Mouse (Mus musculus): ENCODE measurements around the gene Extl2. TPM values are rescaled to one million over a fixed set of nuclear protein-coding genes. Genes with fewer than 3 reads are reported as not detected.

Gene Extl2
- polyA plus RNA-seq, 2 experiments = 8.6 to 20.1 TPM

- no peak overlapping the region for H3K4me3 ChIP-seq (replicated peaks; ENCODE audit: low read length)
- ATAC-seq (ENCODE audit: low FRiP score, low read depth) = no peak
- H3K27ac ChIP-seq (replicated peaks; ENCODE audit: low read depth, low read length) = no peak overlapping the region
- no peaks in the 10 kb centered on the region for H3K4me1 ChIP-seq (ENCODE audit: control insufficient read depth, insufficient read depth, low read length)
- H3K4me2 ChIP-seq (replicated peaks; ENCODE audit: low read depth, low read length, severe bottlenecking) = no peak overlapping the region
- 76% methylated on average over 5 of the region's 5 CpGs for WGBS
- DNase-seq (ENCODE audit: low spot score) = no peak
- no peaks in the 10 kb centered on the region for H3K27me3 ChIP-seq (ENCODE audit: control insufficient read depth, insufficient read depth, low read length)
- H3K36me3 ChIP-seq (ENCODE audit: control insufficient read depth, insufficient read depth, low read length) = no peaks in the 10 kb centered on the region
- TF ChIP-seq POLR2A (IDR thresholded peaks at IDR 0.05; ENCODE audit: borderline replicate concordance, extremely low read depth, insufficient read depth, insufficient read length) = no peak
- no peak overlapping the region for H3K9ac ChIP-seq (ENCODE audit: low read depth, low read length, severe bottlenecking)
- H3K9me3 ChIP-seq (ENCODE audit: control insufficient read depth, low read length) = no peaks in the 10 kb centered on the region
These were observed 53.1 kb downstream of the Extl2 start for GRCm38 (mm10) chr3:116060320-116060719.

GRCm38 (mm10) chr3:116062141-116062540 lies 54.9 kb downstream of the Extl2 start:
- ATAC-seq (ENCODE audit: low FRiP score, low read depth) (no peak), DNase-seq (ENCODE audit: low spot score) (no peak)
- Histone ChIP-seq H3K9ac (ENCODE audit: low read depth, low read length, severe bottlenecking) (no peak overlapping the region), H3K9me3 (ENCODE audit: control insufficient read depth, low read length) (no peaks in the 10 kb centered on the region), H3K4me1 (ENCODE audit: control insufficient read depth, insufficient read depth, low read length) (no peaks in the 10 kb centered on the region), H3K4me2 (replicated peaks; ENCODE audit: low read depth, low read length, severe bottlenecking) (no peak overlapping the region), H3K4me3 (replicated peaks; ENCODE audit: low read length) (no peak overlapping the region), H3K27me3 (ENCODE audit: control insufficient read depth, insufficient read depth, low read length) (no peaks in the 10 kb centered on the region), H3K27ac (replicated peaks; ENCODE audit: low read depth, low read length) (no peak overlapping the region), H3K36me3 (ENCODE audit: control insufficient read depth, insufficient read depth, low read length) (no peaks in the 10 kb centered on the region)
- WGBS = 94% methylated on average over 2 of the region's 2 CpGs
- TF ChIP-seq POLR2A (IDR thresholded peaks at IDR 0.05; ENCODE audit: borderline replicate concordance, extremely low read depth, insufficient read depth, insufficient read length) = no peak

DNA sequence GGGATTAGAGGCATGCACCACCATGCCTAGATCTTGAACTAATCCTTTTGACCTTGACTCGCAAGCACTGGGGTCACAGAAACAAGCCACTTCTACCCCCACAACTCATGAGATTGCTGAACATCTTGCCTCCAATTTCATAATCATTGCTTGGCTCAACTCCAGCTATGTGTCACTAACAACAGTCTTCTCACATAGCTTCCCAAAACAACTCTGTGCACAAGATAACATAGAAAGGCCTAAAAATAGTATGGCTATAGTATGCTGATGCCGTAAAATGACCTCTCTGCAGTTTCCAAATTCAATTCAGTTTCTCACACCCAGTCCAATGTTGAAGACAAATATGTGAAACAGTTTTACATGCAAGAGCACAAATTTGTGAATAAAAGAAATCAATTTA lies 65.3 kb downstream of the Extl2 start:
- TF ChIP-seq POLR2A (IDR thresholded peaks at IDR 0.05; ENCODE audit: borderline replicate concordance, extremely low read depth, insufficient read depth, insufficient read length) = no peak
- no peaks in the 10 kb centered on the region for H3K27me3 ChIP-seq (ENCODE audit: control insufficient read depth, insufficient read depth, low read length)
- no peak overlapping the region for H3K4me3 ChIP-seq (replicated peaks; ENCODE audit: low read length)
- no peaks in the 10 kb centered on the region for H3K4me1 ChIP-seq (ENCODE audit: control insufficient read depth, insufficient read depth, low read length)
- ATAC-seq (ENCODE audit: low FRiP score, low read depth) = no peak
- H3K9ac ChIP-seq (ENCODE audit: low read depth, low read length, severe bottlenecking) = no peak overlapping the region
- no peak for DNase-seq (ENCODE audit: low spot score)
- WGBS = 88% methylated on average over 2 of the region's 2 CpGs
- no peaks in the 10 kb centered on the region for H3K9me3 ChIP-seq (ENCODE audit: control insufficient read depth, low read length)
- no peak overlapping the region for H3K27ac ChIP-seq (replicated peaks; ENCODE audit: low read depth, low read length)
- H3K36me3 ChIP-seq (ENCODE audit: control insufficient read depth, insufficient read depth, low read length) = no peaks in the 10 kb centered on the region
- H3K4me2 ChIP-seq (replicated peaks; ENCODE audit: low read depth, low read length, severe bottlenecking) = no peak overlapping the region

GRCm38 (mm10) chr3:116076739-116077138 lies 69.5 kb downstream of the Extl2 start:
- TF ChIP-seq POLR2A (IDR thresholded peaks at IDR 0.05; ENCODE audit: borderline replicate concordance, extremely low read depth, insufficient read depth, insufficient read length) = no peak
- 77% methylated on average over 2 of the region's 2 CpGs for WGBS
- Histone ChIP-seq H3K4me2 (replicated peaks; ENCODE audit: low read depth, low read length, severe bottlenecking) (no peak overlapping the region), H3K4me1 (ENCODE audit: control insufficient read depth, insufficient read depth, low read length) (0 out of 2 replicates have a peak, but pooled peaks cover 4% of the 10 kb centered on the region), H3K27ac (replicated peaks; ENCODE audit: low read depth, low read length) (no peak overlapping the region), H3K27me3 (ENCODE audit: control insufficient read depth, insufficient read depth, low read length) (no peaks in the 10 kb centered on the region), H3K9me3 (ENCODE audit: control insufficient read depth, low read length) (no peaks in the 10 kb centered on the region), H3K4me3 (replicated peaks; ENCODE audit: low read length) (no peak overlapping the region), H3K36me3 (ENCODE audit: control insufficient read depth, insufficient read depth, low read length) (no peaks in the 10 kb centered on the region), H3K9ac (ENCODE audit: low read depth, low read length, severe bottlenecking) (no peak overlapping the region)
- no peak for DNase-seq (ENCODE audit: low spot score)
- no peak for ATAC-seq (ENCODE audit: low FRiP score, low read depth)

DNA sequence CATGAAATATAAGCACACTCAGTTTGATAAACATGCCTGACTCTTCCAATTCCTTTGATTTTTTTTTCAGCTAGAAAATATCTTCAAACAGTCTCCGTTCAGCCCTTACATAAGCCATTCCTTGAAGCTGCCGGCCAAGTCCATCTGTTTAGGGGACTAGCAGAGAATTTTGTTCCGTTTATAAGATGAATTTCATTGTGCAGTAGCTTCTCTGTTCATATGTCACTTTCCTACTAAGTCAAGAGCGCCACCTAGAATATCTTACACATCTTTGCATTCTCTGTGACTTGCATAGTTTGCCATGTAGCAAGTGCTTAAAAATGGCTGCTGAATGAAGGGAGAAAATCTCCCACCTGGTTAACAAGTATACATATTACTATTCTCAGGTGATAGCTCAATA lies 71.2 kb downstream of the Extl2 start:
- no peak for ATAC-seq (ENCODE audit: low FRiP score, low read depth)
- no peak overlapping the region for H3K4me2 ChIP-seq (replicated peaks; ENCODE audit: low read depth, low read length, severe bottlenecking)
- WGBS = 77% methylated on average over 4 of the region's 4 CpGs
- no peak overlapping the region for H3K4me3 ChIP-seq (replicated peaks; ENCODE audit: low read length)
- H3K9ac ChIP-seq (ENCODE audit: low read depth, low read length, severe bottlenecking) = no peak overlapping the region
- H3K36me3 ChIP-seq (ENCODE audit: control insufficient read depth, insufficient read depth, low read length) = no peaks in the 10 kb centered on the region
- no peak overlapping the region for H3K27ac ChIP-seq (replicated peaks; ENCODE audit: low read depth, low read length)
- H3K27me3 ChIP-seq (ENCODE audit: control insufficient read depth, insufficient read depth, low read length) = no peaks in the 10 kb centered on the region
- H3K9me3 ChIP-seq (ENCODE audit: control insufficient read depth, low read length) = no peaks in the 10 kb centered on the region
- no peak for TF ChIP-seq POLR2A (IDR thresholded peaks at IDR 0.05; ENCODE audit: borderline replicate concordance, extremely low read depth, insufficient read depth, insufficient read length)
- 0 out of 2 replicates have a peak, but pooled peaks cover 4% of the 10 kb centered on the region for H3K4me1 ChIP-seq (ENCODE audit: control insufficient read depth, insufficient read depth, low read length)
- no peak for DNase-seq (ENCODE audit: low spot score)

Small RNA genes within 50 kb of the gene (microRNA-seq; reads per million reads assigned to microRNA genes)
- gene Mir669n = not detected

Other genes starting within 250 kb of the Extl2 start
- gene Dph5, start 119.6 kb upstream of the Extl2 start, polyA plus RNA-seq (2012; rRNA removed) = 10.6 and 13.0 TPM in 2 replicates
- 23.1 and 23.9 TPM in 2 replicates for gene Dph5, start 119.6 kb upstream of the Extl2 start, polyA plus RNA-seq (2014; fragmentation: Nextera tagmentation; extraction: Ambion mirVana)
- gene Slc30a7, start 56 bp upstream of the Extl2 start, polyA plus RNA-seq (2012; rRNA removed) = 34.3 and 38.1 TPM in 2 replicates
- gene Slc30a7, start 56 bp upstream of the Extl2 start, polyA plus RNA-seq (2014; fragmentation: Nextera tagmentation; extraction: Ambion mirVana) = 39.8 and 43.9 TPM in 2 replicates
- gene Vcam1, start 122.2 kb downstream of the Extl2 start, polyA plus RNA-seq (2012; rRNA removed) = 57.8 and 66.7 TPM in 2 replicates
- gene Vcam1, start 122.2 kb downstream of the Extl2 start, polyA plus RNA-seq (2014; fragmentation: Nextera tagmentation; extraction: Ambion mirVana) = 162 and 190 TPM in 2 replicates
- 5.7 and 6.7 TPM in 2 replicates for gene Gpr88, start 246.0 kb downstream of the Extl2 start, polyA plus RNA-seq (2012; rRNA removed)
- gene Gpr88, start 246.0 kb downstream of the Extl2 start, polyA plus RNA-seq (2014; fragmentation: Nextera tagmentation; extraction: Ambion mirVana) = 5.2 and 5.7 TPM in 2 replicates